Mouse (Mus musculus) liver, adult 2 months (tissue): ENCODE measurements at regions not wholly inside any gene's neighbourhood (a gene's known extent, or its start where the extent isn't known, plus 50 kb on each side); places are given as distances from the start of the nearest gene placed in this dataset.
A peak's percentile ranks its signal among the peaks of the same experiment; 100 is the strongest.

Experiments
- DNase-seq: peaks from one replicate; pipeline ENCODE4 v3.0.0-alpha.2; 2011; ENCODE audit warnings: low read depth, low spot score; ENCODE audit errors: extremely low read depth
- H3K27ac ChIP-seq: fragments of 200-500 bp; replicated peaks from 2 replicates; pipeline ENCODE4 v1.5.1; 2012; ENCODE audit warnings: low read depth, mild to moderate bottlenecking, control low read depth, inconsistent platforms, low read length; ENCODE audit not compliant: insufficient read depth
- H3K27me3 ChIP-seq: fragments of 200-500 bp; 2 replicates; pipeline ENCODE4 v1.6.1; 2012; ENCODE audit warnings: mild to moderate bottlenecking, moderate library complexity, low read length, inconsistent platforms; ENCODE audit not compliant: control insufficient read depth, insufficient read depth
- H3K36me3 ChIP-seq: fragments of 200-500 bp; 2 replicates; pipeline ENCODE4 v1.6.1; 2012; ENCODE audit warnings: low read length, inconsistent platforms; ENCODE audit not compliant: control insufficient read depth, insufficient read depth
- H3K4me1 ChIP-seq: fragments of 200-500 bp; 2 replicates; pipeline ENCODE4 v1.6.1; 2011; ENCODE audit warnings: low read length; ENCODE audit not compliant: control insufficient read depth, insufficient read depth
- H3K4me3 ChIP-seq: fragments of 200-500 bp; 2 replicates; pipeline ENCODE4 v1.5.1; 2011; ENCODE audit warnings: low read depth, mild to moderate bottlenecking, control low read depth, low read length, moderate library complexity; ENCODE audit not compliant: insufficient read depth
- H3K79me2 ChIP-seq: fragments of 200-500 bp; 2 replicates; pipeline ENCODE4 v1.6.1; 2012; ENCODE audit warnings: inconsistent platforms, mild to moderate bottlenecking, low read length, moderate library complexity; ENCODE audit not compliant: control insufficient read depth, insufficient read depth
- H3K9ac ChIP-seq: fragments of 200-500 bp; 2 replicates; pipeline ENCODE4 v1.6.1; 2012; ENCODE audit warnings: low read depth, mild to moderate bottlenecking, control low read depth, inconsistent platforms, low read length
- CTCF ChIP-seq: fragments of 200-500 bp; IDR thresholded peaks from 2 replicates; pipeline ENCODE4 v1.5.1; 2011; ENCODE audit warnings: low read depth, low read length, control low read depth
- POLR2A ChIP-seq: fragments of 200-500 bp; IDR thresholded peaks from 2 replicates; pipeline ENCODE4 v1.6.1; 2011; ENCODE audit warnings: low read length, control low read depth; ENCODE audit not compliant: insufficient read depth; ENCODE audit errors: extremely low read depth
- WGBS: fragments of 180-500 bp; shearing (Covaris S2); methylation state at CpG from one replicate; pipeline ENCODE4 v1.1.7; 2018; 5-methylcytosine and 5-hydroxymethylcytosine counted together

GRCm38 (mm10) chr4:10389790-10390189, 484.5 kb upstream of the 2610301B20Rik start:
- 77% methylated on average over 2 of the region's 2 CpGs for WGBS
- H3K27ac ChIP-seq, result no peak overlapping the region

GRCm38 (mm10) chr4:10397249-10397648, 477.0 kb upstream of the 2610301B20Rik start:
- peaks cover 2% of the 10 kb centered on the region; the same call in 1 of the 2 replicates for H3K4me1 ChIP-seq
- no peaks in the 10 kb centered on the region for H3K36me3 ChIP-seq
- H3K79me2 ChIP-seq, result no peaks in the 10 kb centered on the region
- no peak for TF ChIP-seq POLR2A
- no peak for TF ChIP-seq CTCF
- DNase-seq, result peak; percentile 55
- H3K27me3 ChIP-seq, result no peaks in the 10 kb centered on the region
- H3K27ac ChIP-seq, result no peak overlapping the region
- H3K4me3 ChIP-seq, result no peak overlapping the region
- no peak overlapping the region for H3K9ac ChIP-seq

More at GRCm38 (mm10) chr4:10389790-10390189, 484.5 kb upstream of the 2610301B20Rik start:
- no peak overlapping the region for H3K4me3 ChIP-seq
- H3K4me1 ChIP-seq, result no peaks in the 10 kb centered on the region
- no peak for TF ChIP-seq POLR2A
- TF ChIP-seq CTCF, result no peak
- DNase-seq, result no peak
- no peaks in the 10 kb centered on the region for H3K79me2 ChIP-seq
- no peaks in the 10 kb centered on the region for H3K36me3 ChIP-seq
- H3K27me3 ChIP-seq, result no peaks in the 10 kb centered on the region
- no peak overlapping the region for H3K9ac ChIP-seq

GRCm38 (mm10) chr4:10398075-10398474, 476.2 kb upstream of the 2610301B20Rik start:
- H3K27ac ChIP-seq, result no peak overlapping the region
- H3K79me2 ChIP-seq, result no peaks in the 10 kb centered on the region
- H3K4me1 ChIP-seq, result peaks cover 2% of the 10 kb centered on the region; the same call in 1 of the 2 replicates
- no peak for TF ChIP-seq POLR2A
- TF ChIP-seq CTCF, result no peak
- H3K9ac ChIP-seq, result no peak overlapping the region
- 82% methylated on average over 2 of the region's 2 CpGs for WGBS
- no peak for DNase-seq
- H3K36me3 ChIP-seq, result no peaks in the 10 kb centered on the region
- H3K4me3 ChIP-seq, result no peak overlapping the region
- H3K27me3 ChIP-seq, result no peaks in the 10 kb centered on the region

GRCm38 (mm10) chr4:10399649-10400048, 474.6 kb upstream of the 2610301B20Rik start:
- H3K4me1 ChIP-seq, result peaks cover 2% of the 10 kb centered on the region; the same call in 1 of the 2 replicates
- no peak overlapping the region for H3K27ac ChIP-seq
- 67% methylated on average over 1 of the region's 1 CpGs for WGBS
- H3K79me2 ChIP-seq, result no peaks in the 10 kb centered on the region
- H3K9ac ChIP-seq, result no peak overlapping the region
- H3K36me3 ChIP-seq, result no peaks in the 10 kb centered on the region
- no peak overlapping the region for H3K4me3 ChIP-seq
- H3K27me3 ChIP-seq, result no peaks in the 10 kb centered on the region
- TF ChIP-seq CTCF (no peak), POLR2A (no peak)
- no peak for DNase-seq

GRCm38 (mm10) chr4:10402928-10403327, 471.4 kb upstream of the 2610301B20Rik start:
- H3K27ac ChIP-seq, result no peak overlapping the region
- H3K36me3 ChIP-seq, result no peaks in the 10 kb centered on the region
- no peaks in the 10 kb centered on the region; the same call in 1 of the 2 replicates for H3K4me1 ChIP-seq
- no peak for TF ChIP-seq POLR2A
- TF ChIP-seq CTCF, result no peak
- no peaks in the 10 kb centered on the region for H3K79me2 ChIP-seq
- no peak overlapping the region for H3K4me3 ChIP-seq
- no peak overlapping the region for H3K9ac ChIP-seq
- H3K27me3 ChIP-seq, result no peaks in the 10 kb centered on the region
- DNase-seq, result no peak

- Histone ChIP-seq H3K36me3 (no peaks in the 10 kb centered on the region), H3K79me2 (no peaks in the 10 kb centered on the region), H3K27ac (no peak overlapping the region), H3K9ac (no peak overlapping the region), H3K4me3 (no peak overlapping the region), H3K27me3 (no peaks in the 10 kb centered on the region), H3K4me1 (no peaks in the 10 kb centered on the region; the same call in 1 of the 2 replicates)
- WGBS, result 55% methylated on average over 5 of the region's 5 CpGs
- no peak for DNase-seq
- no peak for TF ChIP-seq POLR2A
- TF ChIP-seq CTCF, result no peak
Measured at GRCm38 (mm10) chr4:10404438-10404837, 469.9 kb upstream of the 2610301B20Rik start.
